19 mouse cellular contexts compared by ENCODE assay signal in genomic region chr17:31763078-31763477, GRCm38 (mm10).
A peak's percentile ranks its signal among the peaks of the same experiment; 100 is the strongest.
DNase-seq lines count a peak whose midpoint lies in the region; ATAC-seq and TF ChIP-seq lines count a peak whose summit lies in the region.
"Had no signal": no experiment of that assay in that cellular context is flagged by ENCODE, and none has a peak within 500 bp of the region (broad histone marks: within the 10 kb centered on the region; RNA-seq: fewer than 3 reads in every experiment).

No protein-coding gene starts in this region.

- no peak overlapping the region for H3K9ac ChIP-seq in intestine, postnatal 0 days (ENCODE audit: low read depth, low read length)
- no peak overlapping the region for H3K9ac ChIP-seq in intestine, embryonic 15.5 days
- no peak overlapping the region for H3K9ac ChIP-seq in ES-Bruce4 (ENCODE audit: low read depth, poor library complexity, severe bottlenecking)
- H3K9ac ChIP-seq: embryonic facial prominence, embryonic 13.5 days; forebrain, embryonic 13.5 days; heart, embryonic 13.5 days; hindbrain, embryonic 15.5 days; midbrain, embryonic 15.5 days; neural tube, embryonic 15.5 days had no signal

- peak; percentile 67 for TF ChIP-seq CTCF in intestine, postnatal 0 days (IDR thresholded peaks at IDR 0.05; ENCODE audit: low read depth)
- peak; percentile 57 for TF ChIP-seq CTCF in ES-Bruce4 (IDR thresholded peaks at IDR 0.05; ENCODE audit: low read depth, low read length)

- no peak for TF ChIP-seq EP300 in ES-Bruce4 (IDR thresholded peaks at IDR 0.05; ENCODE audit: insufficient read depth, low read depth, low read length)

- no peak for TF ChIP-seq POLR2A in ES-Bruce4 (IDR thresholded peaks at IDR 0.05; ENCODE audit: insufficient read depth, low read length)

- no peak for ATAC-seq in intestine, postnatal 0 days
- no peak for ATAC-seq in intestine, embryonic 15.5 days
- no peak for ATAC-seq in erythroblast, adult 5-6 weeks (replicated peaks; ENCODE audit: low FRiP score, poor library complexity, severe bottlenecking)
- ATAC-seq: forebrain, embryonic 13.5 days; midbrain, embryonic 15.5 days had no signal

- no peaks in the 10 kb centered on the region for H3K36me3 ChIP-seq in intestine, postnatal 0 days (ENCODE audit: control insufficient read depth, insufficient read depth)
- H3K36me3 ChIP-seq in intestine, embryonic 15.5 days: no peaks in the 10 kb centered on the region
- H3K36me3 ChIP-seq in ES-Bruce4 (ENCODE audit: control insufficient read depth, insufficient read depth, low read length, poor library complexity, severe bottlenecking): no peaks in the 10 kb centered on the region
- H3K36me3 ChIP-seq: embryonic facial prominence, embryonic 13.5 days; heart, embryonic 13.5 days; hindbrain, embryonic 15.5 days; midbrain, embryonic 15.5 days; neural tube, embryonic 15.5 days had no signal

- no peak overlapping the region for H3K27ac ChIP-seq in intestine, postnatal 0 days (ENCODE audit: low read depth, low read length)
- H3K27ac ChIP-seq in intestine, embryonic 15.5 days: no peak overlapping the region
- no peak overlapping the region for H3K27ac ChIP-seq in ES-Bruce4 (ENCODE audit: insufficient read depth, low read length)
- H3K27ac ChIP-seq: embryonic facial prominence, embryonic 13.5 days; forebrain, embryonic 13.5 days; heart, embryonic 13.5 days; hindbrain, embryonic 15.5 days; midbrain, embryonic 15.5 days; neural tube, embryonic 15.5 days had no signal

- no peaks in the 10 kb centered on the region for H3K27me3 ChIP-seq in intestine, postnatal 0 days (replicated peaks; ENCODE audit: control insufficient read depth, insufficient read depth, low read length)
- no peaks in the 10 kb centered on the region for H3K27me3 ChIP-seq in intestine, embryonic 15.5 days (replicated peaks)
- H3K27me3 ChIP-seq in ES-Bruce4 (ENCODE audit: control insufficient read depth, insufficient read depth, low read length, poor library complexity, severe bottlenecking): no peaks in the 10 kb centered on the region
- H3K27me3 ChIP-seq: embryonic facial prominence, embryonic 13.5 days; forebrain, embryonic 13.5 days; heart, embryonic 13.5 days; hindbrain, embryonic 15.5 days; midbrain, embryonic 15.5 days; neural tube, embryonic 15.5 days had no signal

- H3K4me3 ChIP-seq in intestine, postnatal 0 days (ENCODE audit: low read depth, low read length): no peak overlapping the region
- H3K4me3 ChIP-seq in intestine, embryonic 15.5 days (replicated peaks): no peak overlapping the region
- H3K4me3 ChIP-seq in ES-Bruce4 (ENCODE audit: low read depth, low read length): no peak overlapping the region
- H3K4me3 ChIP-seq: embryonic facial prominence, embryonic 13.5 days; forebrain, embryonic 13.5 days; heart, embryonic 13.5 days; hindbrain, embryonic 15.5 days; midbrain, embryonic 15.5 days; neural tube, embryonic 15.5 days had no signal

- H3K4me2 ChIP-seq in intestine, postnatal 0 days (replicated peaks; ENCODE audit: low read depth): no peak overlapping the region
- no peak overlapping the region for H3K4me2 ChIP-seq in intestine, embryonic 15.5 days (replicated peaks)
- H3K4me2 ChIP-seq: embryonic facial prominence, embryonic 13.5 days; forebrain, embryonic 13.5 days; heart, embryonic 13.5 days; hindbrain, embryonic 15.5 days; midbrain, embryonic 15.5 days; neural tube, embryonic 15.5 days had no signal

- WGBS in intestine, postnatal 0 days: 60% methylated on average over 5 of the region's 5 CpGs
- 52% methylated on average over 5 of the region's 5 CpGs for WGBS in intestine, embryonic 15.5 days

- no peaks in the 10 kb centered on the region for H3K4me1 ChIP-seq in intestine, postnatal 0 days (replicated peaks; ENCODE audit: control insufficient read depth, insufficient read depth, low read length)
- H3K4me1 ChIP-seq in intestine, embryonic 15.5 days (replicated peaks): peaks cover 13% of the 10 kb centered on the region
- H3K4me1 ChIP-seq in ES-Bruce4 (ENCODE audit: control insufficient read depth, insufficient read depth, low read length): peaks cover 2% of the 10 kb centered on the region

- peak; percentile 62 for DNase-seq in 416B (ENCODE audit: low read depth)
- DNase-seq in lung, postnatal 36 days: peak; percentile 65
- DNase-seq in urinary bladder, postnatal 10 days (ENCODE audit: low spot score): no peak
- no peak for DNase-seq in layer of hippocampus, adult 8-10 months (ENCODE audit: low spot score in 2 of 2)
- DNase-seq: cerebellum, adult 9-10 months; gastrocnemius, postnatal 25 days; kidney, postnatal 14 days; left cerebral cortex, postnatal 4 days; thymus, postnatal 14 days had no signal

- no peaks in the 10 kb centered on the region for H3K9me3 ChIP-seq in intestine, postnatal 0 days (ENCODE audit: control insufficient read depth)
- H3K9me3 ChIP-seq in intestine, embryonic 15.5 days: no peaks in the 10 kb centered on the region
- no peaks in the 10 kb centered on the region for H3K9me3 ChIP-seq in ES-Bruce4 (replicated peaks; ENCODE audit: control insufficient read depth, insufficient read depth, low read length, poor library complexity, severe bottlenecking)
- H3K9me3 ChIP-seq: embryonic facial prominence, embryonic 13.5 days; forebrain, embryonic 13.5 days; hindbrain, embryonic 15.5 days; midbrain, embryonic 15.5 days; neural tube, embryonic 15.5 days had no signal

Comparison
In these comparisons a context has a peak if more than half of its experiments do, and no peak if none do; other contexts are left out.
1. DNase-seq: peak in 416B (single experiment) and lung, postnatal 36 days (single experiment); none in urinary bladder, postnatal 10 days (single experiment) and layer of hippocampus, adult 8-10 months (0 of 2).